Mouse (Mus musculus) brain, adult 10 weeks (tissue): Measurements from ENCODE around the gene Srpx2. TPM values are rescaled to one million over a fixed set of nuclear protein-coding genes. Genes with fewer than 3 reads are reported as not detected.

Source experiments
- polyA plus RNA-seq: library from polyadenylated mRNA; stranded (reverse); fragments of 350-450 nt; fragmentation: Illumina TruSeq; extraction: RNeasy Lipid Tissue Mini Kit (QIAGEN cat#74804); gene quantifications from one replicate; pipeline ENCODE4 v1.2.3, GENCODE M21; 2015; ENCODE audit warnings: low read depth, low replicate concordance

The Srpx2 gene
- polyA plus RNA-seq = 2.4 TPM

DNA sequence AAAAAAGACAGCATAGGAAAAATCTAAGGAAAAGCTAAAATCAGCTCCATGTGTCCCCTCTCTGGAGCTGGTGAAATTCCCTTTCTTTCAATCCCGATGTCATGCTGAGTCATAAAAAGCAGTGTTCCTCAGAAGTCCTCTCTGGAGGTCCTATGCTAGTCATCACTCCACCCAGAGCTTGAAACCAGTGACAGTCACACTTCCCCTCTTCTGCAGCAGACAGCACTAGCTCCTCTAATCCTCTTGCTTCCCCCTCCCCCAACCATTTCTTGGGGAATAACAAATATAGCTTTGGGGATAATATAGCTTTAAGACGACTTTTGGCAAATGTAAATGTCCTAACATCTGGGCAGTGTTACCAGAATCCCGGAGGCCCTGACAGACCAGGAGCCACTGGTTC is at the start of gene Srpx2:
Gene Srpx2, plus strand, starts transcription at position 166 of the 400 bp plus-strand sequence.

GRCm38 (mm10) chrX:133898014-133898542 is 10.1 kb upstream of the Srpx2 start, which contains the start of gene Tspan6:
TSS of gene Tspan6 (minus strand) at chrX:133898429.

DNA sequence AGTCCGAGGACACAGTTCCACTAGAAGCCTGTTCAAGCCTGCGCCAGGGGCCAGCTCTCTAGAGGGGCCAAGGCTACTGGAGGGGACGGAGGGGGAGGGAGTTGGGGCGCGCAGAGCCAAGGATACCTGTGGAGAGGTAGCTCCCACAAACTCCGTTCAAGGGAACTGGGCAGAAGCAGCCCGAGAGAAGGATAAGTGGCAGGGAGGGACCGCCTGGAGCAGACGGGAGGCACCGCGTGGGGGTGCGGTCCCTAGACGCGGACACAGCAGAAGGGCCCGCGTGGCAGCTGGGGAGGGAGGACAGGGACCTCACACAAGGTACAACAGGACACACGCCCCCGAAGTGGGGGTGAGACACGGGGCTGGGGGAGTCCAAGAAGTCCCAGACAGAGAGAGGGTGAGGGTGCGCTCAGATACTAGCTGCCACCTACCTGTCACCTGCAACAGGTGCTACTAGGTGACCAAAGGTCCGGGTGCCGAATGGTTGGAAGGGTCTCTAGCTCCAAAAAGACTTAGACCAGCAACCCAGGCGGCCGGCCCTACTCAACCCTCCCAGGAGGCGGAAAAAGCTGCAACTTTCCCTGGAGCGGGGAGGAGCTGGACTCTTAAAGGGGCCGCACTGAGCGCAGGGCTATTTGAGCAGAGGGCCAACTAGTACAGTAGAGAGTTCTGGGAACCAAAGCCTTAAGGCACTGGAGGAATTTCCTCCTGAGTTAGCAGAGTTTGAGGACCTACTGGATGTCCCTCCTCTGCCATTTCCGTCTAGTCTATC is 73.2 kb downstream of the Srpx2 start, which contains the start of gene Sytl4:
Gene Sytl4, minus strand, starts transcription at position 582 of the 772 bp plus-strand sequence.

Other genes starting within 250 kb of the Srpx2 start
- gene Pcdh19, start 219.4 kb upstream of the Srpx2 start, polyA plus RNA-seq = 14.7 TPM
- 1.4 TPM for gene Tnmd, start 57.4 kb upstream of the Srpx2 start, polyA plus RNA-seq
- 26.0 TPM for gene Tspan6, start 10.0 kb upstream of the Srpx2 start, polyA plus RNA-seq
- 0.86 TPM for gene Sytl4, start 73.4 kb downstream of the Srpx2 start, polyA plus RNA-seq
- 87.4 TPM for gene Cstf2, start 150.8 kb downstream of the Srpx2 start, polyA plus RNA-seq